Mouse (Mus musculus): ENCODE results near the gene Cfap44. TPM values are rescaled to one million over a fixed set of nuclear protein-coding genes. Genes with fewer than 3 reads are reported as not detected.

Gene Cfap44
- 2.1 and 4.1 TPM in 2 replicates for polyA plus RNA-seq (2015; fragmentation: Nextera tagmentation; extraction: Ambion mirVana)

GRCm38 (mm10) chr16:44394577-44395243, at the start of gene Cfap44:
Gene Cfap44 (plus strand): TSS chr16:44394796.
- Histone ChIP-seq H3K4me1 (peaks cover 16% of the 10 kb centered on the region; the same call in 1 of the 2 replicates), H3K27me3 (no peaks in the 10 kb centered on the region), H3K4me3 (peak within 1 kb of the TSS; percentile 37), H3K9ac (peak within 1 kb of the TSS; percentile 46), H3K9me3 (replicated peaks) (no peaks in the 10 kb centered on the region), H3K36me3 (ENCODE audit: poor library complexity, severe bottlenecking) (peaks cover 8% of the 10 kb centered on the region), H3K4me2 (peak within 1 kb of the TSS; percentile 65), H3K27ac (no peak within 1 kb of the TSS)
- 1% methylated on average over 17 of the region's 17 CpGs for WGBS
- ATAC-seq: peak; percentile 95

GRCm38 (mm10) chr16:44347071-44347901, 47.3 kb upstream of the Cfap44 start, which contains the start of gene Spice1:
Gene Spice1 (plus strand): TSS chr16:44347121.
- H3K4me2 ChIP-seq: peak within 1 kb of the TSS; percentile 59
- no peaks in the 10 kb centered on the region for H3K9me3 ChIP-seq (replicated peaks)
- H3K9ac ChIP-seq: peak within 1 kb of the TSS; percentile 71
- ATAC-seq: peak; percentile 100
- H3K27me3 ChIP-seq: no peaks in the 10 kb centered on the region
- no peaks in the 10 kb centered on the region for H3K36me3 ChIP-seq (ENCODE audit: poor library complexity, severe bottlenecking)
- peak within 1 kb of the TSS; percentile 78 for H3K4me3 ChIP-seq
- peak within 1 kb of the TSS; percentile 77 for H3K27ac ChIP-seq
- WGBS: under 1% methylated on average over 67 of the region's 67 CpGs
- peaks cover 13% of the 10 kb centered on the region for H3K4me1 ChIP-seq

GRCm38 (mm10) chr16:44349801-44350397, 44.7 kb upstream of the Cfap44 start:
- Histone ChIP-seq H3K4me3 (no peak overlapping the region), H3K27me3 (no peaks in the 10 kb centered on the region), H3K9ac (no peak overlapping the region), H3K9me3 (replicated peaks) (no peaks in the 10 kb centered on the region), H3K4me1 (peaks cover 13% of the 10 kb centered on the region), H3K27ac (no peak overlapping the region), H3K4me2 (no peak overlapping the region), H3K36me3 (ENCODE audit: poor library complexity, severe bottlenecking) (no peaks in the 10 kb centered on the region)
- 91% methylated on average over 4 of the region's 4 CpGs for WGBS
- ATAC-seq: no peak

- no peaks in the 10 kb centered on the region for H3K27me3 ChIP-seq
- H3K9ac ChIP-seq: no peak overlapping the region
- ATAC-seq: no peak
- WGBS: 86% methylated on average over 7 of the region's 7 CpGs
- no peak overlapping the region for H3K4me3 ChIP-seq
- peaks cover 14% of the 10 kb centered on the region for H3K36me3 ChIP-seq (ENCODE audit: poor library complexity, severe bottlenecking)
- no peak overlapping the region for H3K27ac ChIP-seq
- H3K9me3 ChIP-seq (replicated peaks): no peaks in the 10 kb centered on the region
- H3K4me2 ChIP-seq: no peak overlapping the region
- no peaks in the 10 kb centered on the region for H3K4me1 ChIP-seq
These were observed 38.3 kb upstream of the Cfap44 start for GRCm38 (mm10) chr16:44356291-44356690.

GRCm38 (mm10) chr16:44357571-44358268, 36.9 kb upstream of the Cfap44 start:
- Histone ChIP-seq H3K27me3 (no peaks in the 10 kb centered on the region), H3K9me3 (replicated peaks) (no peaks in the 10 kb centered on the region), H3K9ac (no peak overlapping the region), H3K27ac (no peak overlapping the region), H3K4me1 (no peaks in the 10 kb centered on the region), H3K4me3 (no peak overlapping the region), H3K36me3 (ENCODE audit: poor library complexity, severe bottlenecking) (peaks cover 16% of the 10 kb centered on the region), H3K4me2 (no peak overlapping the region)
- no peak for ATAC-seq
- 74% methylated on average over 4 of the region's 4 CpGs for WGBS

- H3K27me3 ChIP-seq: no peaks in the 10 kb centered on the region
- no peak overlapping the region for H3K9ac ChIP-seq
- H3K4me1 ChIP-seq: no peaks in the 10 kb centered on the region
- peak; percentile 71 for ATAC-seq
- no peak overlapping the region for H3K4me3 ChIP-seq
- no peak overlapping the region for H3K27ac ChIP-seq
- 88% methylated on average over 10 of the region's 10 CpGs for WGBS
- H3K9me3 ChIP-seq (replicated peaks): no peaks in the 10 kb centered on the region
- peaks cover 32% of the 10 kb centered on the region for H3K36me3 ChIP-seq (ENCODE audit: poor library complexity, severe bottlenecking)
- H3K4me2 ChIP-seq: no peak overlapping the region
These were observed 32.4 kb upstream of the Cfap44 start for GRCm38 (mm10) chr16:44361921-44362890.

- no peak for ATAC-seq
- Histone ChIP-seq H3K27ac (no peak overlapping the region), H3K4me1 (no peaks in the 10 kb centered on the region), H3K36me3 (ENCODE audit: poor library complexity, severe bottlenecking) (peaks cover 35% of the 10 kb centered on the region), H3K27me3 (no peaks in the 10 kb centered on the region), H3K4me2 (no peak overlapping the region), H3K4me3 (no peak overlapping the region), H3K9ac (no peak overlapping the region), H3K9me3 (replicated peaks) (no peaks in the 10 kb centered on the region)
- 96% methylated on average over 7 of the region's 7 CpGs for WGBS
These were observed 29.1 kb upstream of the Cfap44 start for GRCm38 (mm10) chr16:44365522-44365921.

GRCm38 (mm10) chr16:44375459-44375858, 19.1 kb upstream of the Cfap44 start:
- ATAC-seq: no peak
- WGBS: 90% methylated on average over 4 of the region's 4 CpGs

GRCm38 (mm10) chr16:44380006-44380405, 14.6 kb upstream of the Cfap44 start:
- Histone ChIP-seq H3K36me3 (ENCODE audit: poor library complexity, severe bottlenecking) (peaks cover 19% of the 10 kb centered on the region), H3K27ac (no peak overlapping the region), H3K4me2 (no peak overlapping the region), H3K9ac (no peak overlapping the region), H3K4me1 (peaks cover 15% of the 10 kb centered on the region), H3K27me3 (no peaks in the 10 kb centered on the region), H3K9me3 (replicated peaks) (no peaks in the 10 kb centered on the region), H3K4me3 (no peak overlapping the region)
- 44% methylated on average over 4 of the region's 4 CpGs for WGBS
- ATAC-seq: no peak

More at GRCm38 (mm10) chr16:44375459-44375858, 19.1 kb upstream of the Cfap44 start:
- no peaks in the 10 kb centered on the region for H3K27me3 ChIP-seq
- H3K4me1 ChIP-seq: no peaks in the 10 kb centered on the region; the same call in 1 of the 2 replicates
- H3K4me3 ChIP-seq: no peak overlapping the region
- H3K9ac ChIP-seq: no peak overlapping the region
- H3K36me3 ChIP-seq (ENCODE audit: poor library complexity, severe bottlenecking): peaks cover 48% of the 10 kb centered on the region
- no peak overlapping the region for H3K4me2 ChIP-seq
- H3K27ac ChIP-seq: no peak overlapping the region
- H3K9me3 ChIP-seq (replicated peaks): no peaks in the 10 kb centered on the region

- no peaks in the 10 kb centered on the region for H3K27me3 ChIP-seq
- ATAC-seq: no peak; the same call in 1 of the 2 replicates
- no peak overlapping the region for H3K27ac ChIP-seq
- no peak overlapping the region for H3K4me2 ChIP-seq
- H3K36me3 ChIP-seq (ENCODE audit: poor library complexity, severe bottlenecking): peaks cover 19% of the 10 kb centered on the region
- WGBS: 14% methylated on average over 5 of the region's 5 CpGs
- no peaks in the 10 kb centered on the region for H3K9me3 ChIP-seq (replicated peaks)
- H3K9ac ChIP-seq: no peak overlapping the region
- peaks cover 15% of the 10 kb centered on the region for H3K4me1 ChIP-seq
- H3K4me3 ChIP-seq: no peak overlapping the region
These were observed 13.0 kb upstream of the Cfap44 start for GRCm38 (mm10) chr16:44381578-44381977.

- Histone ChIP-seq H3K4me2 (peak overlapping the region; percentile 7; the same call in 1 of the 2 replicates), H3K36me3 (ENCODE audit: poor library complexity, severe bottlenecking) (peaks cover 15% of the 10 kb centered on the region), H3K9ac (no peak overlapping the region), H3K27ac (peak overlapping the region; percentile 61; the same call in 1 of the 2 replicates), H3K4me3 (no peak overlapping the region), H3K9me3 (replicated peaks) (no peaks in the 10 kb centered on the region), H3K27me3 (no peaks in the 10 kb centered on the region), H3K4me1 (peaks cover 15% of the 10 kb centered on the region)
- ATAC-seq: peak; percentile 87
- 5% methylated on average over 2 of the region's 2 CpGs for WGBS
These were observed 11.0 kb upstream of the Cfap44 start for GRCm38 (mm10) chr16:44383549-44383948.
